Mouse (Mus musculus): Measurements from ENCODE around the gene Palm.
"Not testable (repeated sequence)": the region's sequence is repeated elsewhere in the genome, so short reads cannot be mapped to it uniquely, and the experiment has no call there.

Gene Palm

GRCm38 (mm10) chr10:79793051-79793737 lies at the start of gene Palm:
Gene Palm (plus strand): TSS chr10:79793572.
- peak; percentile 61 for DNase-seq (ENCODE audit: low read depth, low spot score)

GRCm38 (mm10) chr10:79743650-79744365 lies 49.6 kb upstream of the Palm start:
- DNase-seq (ENCODE audit: low read depth, low spot score) = no peak

- no peak for DNase-seq (ENCODE audit: low read depth, low spot score)
These were observed 48.0 kb upstream of the Palm start for GRCm38 (mm10) chr10:79745411-79745810.

GRCm38 (mm10) chr10:79745898-79746773 lies 47.2 kb upstream of the Palm start, which contains the start of gene Polrmt:
Gene Polrmt (minus strand): TSS chr10:79746581.
- DNase-seq (ENCODE audit: low read depth, low spot score) = peak; percentile 99

DNA sequence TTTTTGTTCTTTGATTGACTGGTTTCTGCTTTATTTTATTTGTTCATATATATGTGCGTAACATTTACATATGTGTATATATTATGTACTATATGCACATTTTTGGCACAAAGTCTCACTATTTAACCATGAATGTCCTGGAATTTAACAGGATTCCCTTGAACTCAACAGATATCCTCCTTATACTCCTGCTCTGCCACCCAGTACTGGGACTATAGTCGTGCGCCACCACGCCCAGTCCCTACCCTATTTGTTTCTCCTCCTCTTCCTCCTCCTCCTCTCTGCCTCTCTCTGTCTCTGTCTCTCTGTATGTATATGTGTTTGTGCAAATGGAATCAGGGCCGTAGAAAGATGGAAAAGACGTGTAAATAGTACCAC lies 46.6 kb upstream of the Palm start:
- no peak for DNase-seq (ENCODE audit: low read depth, low spot score)

DNA sequence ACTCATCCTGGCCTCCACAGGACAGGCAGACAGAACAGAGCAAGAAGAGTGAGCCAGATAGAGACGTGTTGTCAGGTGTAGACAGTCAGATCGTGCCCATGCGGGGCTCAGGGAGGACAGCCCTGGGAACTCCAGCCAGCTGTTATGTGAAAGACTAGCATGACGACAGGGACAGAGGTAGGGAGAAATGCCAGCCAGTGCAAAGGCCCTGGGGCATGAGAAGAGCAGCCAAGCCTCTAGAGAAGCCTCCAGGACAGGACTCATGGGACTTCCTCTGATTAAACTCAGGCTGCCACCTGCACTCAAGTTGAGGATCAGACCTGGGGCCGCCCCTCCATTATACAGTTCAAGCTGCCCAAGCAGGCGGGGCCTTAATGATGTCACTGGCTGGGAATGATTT lies 44.9 kb upstream of the Palm start:
- no peak for DNase-seq (ENCODE audit: low read depth, low spot score)

DNA sequence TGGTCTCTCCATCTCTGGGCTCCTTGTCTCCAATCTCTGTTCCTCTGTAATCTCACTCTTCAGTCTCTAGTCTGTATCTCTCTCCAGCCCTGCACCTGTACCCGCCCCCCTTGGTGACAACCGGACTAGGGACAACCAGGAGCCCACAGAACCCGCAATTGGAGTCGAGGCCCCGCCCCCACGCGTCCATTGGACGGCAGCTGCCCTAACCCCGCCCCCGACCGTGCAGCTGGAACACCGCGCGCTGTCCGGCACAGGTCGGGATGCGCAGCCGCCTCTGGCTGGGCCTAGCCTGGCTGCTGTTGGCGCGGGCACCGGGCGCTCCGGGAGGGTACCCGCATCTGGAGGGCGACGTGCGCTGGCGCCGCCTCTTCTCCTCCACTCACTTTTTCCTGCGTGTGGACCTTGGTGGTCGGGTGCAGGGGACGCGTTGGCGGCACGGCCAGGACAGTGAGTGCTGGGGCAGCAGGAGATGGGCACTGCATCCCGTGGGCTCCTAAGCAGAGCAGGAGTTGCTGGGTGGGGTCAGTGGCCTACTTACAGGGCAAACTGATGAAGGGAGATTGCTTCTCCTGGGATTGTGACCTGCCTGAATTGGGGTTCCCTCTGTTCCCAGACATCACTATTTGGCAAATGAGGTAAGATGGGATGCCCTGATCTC lies 38.4 kb upstream of the Palm start, which contains the start of gene Fgf22:
TSS of gene Fgf22 (plus strand) at position 221 of the 661 bp plus-strand sequence.
- peak; percentile 87 for DNase-seq (ENCODE audit: low read depth, low spot score)

DNA sequence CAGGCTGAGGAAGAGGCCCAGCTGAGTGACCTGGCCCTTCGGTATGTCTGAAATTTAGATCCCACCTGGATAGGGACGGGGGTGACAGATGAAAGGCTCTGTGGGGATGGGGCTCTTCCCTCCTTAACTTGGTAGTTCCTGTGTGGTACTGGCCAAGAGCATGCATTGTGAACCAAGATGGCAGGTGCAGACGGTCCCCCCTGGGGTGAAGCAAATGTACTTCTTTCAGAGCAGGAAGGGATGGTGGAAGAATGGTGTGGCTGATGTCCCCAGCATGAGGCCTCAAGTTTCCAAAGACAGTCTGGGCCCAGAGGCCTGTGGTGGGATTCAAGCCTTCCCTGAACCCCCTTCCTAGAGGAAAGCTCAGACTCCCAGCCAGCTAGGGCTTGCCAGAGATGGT lies 37.5 kb upstream of the Palm start:
- peak; percentile 57 for DNase-seq (ENCODE audit: low read depth, low spot score)

DNA sequence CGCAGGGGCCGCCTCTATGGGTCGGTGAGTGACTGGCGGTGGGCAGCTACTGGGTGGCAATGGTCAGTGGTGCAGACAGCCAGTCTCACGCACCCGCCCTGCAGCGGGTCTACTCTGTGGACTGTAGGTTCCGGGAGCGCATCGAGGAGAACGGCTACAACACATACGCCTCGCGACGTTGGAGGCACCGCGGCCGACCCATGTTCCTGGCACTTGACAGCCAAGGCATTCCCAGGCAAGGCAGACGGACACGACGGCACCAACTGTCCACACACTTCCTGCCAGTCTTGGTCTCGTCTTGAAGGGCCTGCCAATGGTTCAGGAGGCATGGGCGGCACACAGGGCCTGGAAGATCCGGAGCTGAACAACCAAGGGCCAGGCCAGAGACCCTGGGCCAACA lies 36.7 kb upstream of the Palm start:
- DNase-seq (ENCODE audit: low read depth, low spot score) = no peak

GRCm38 (mm10) chr10:79759675-79760074 lies 33.7 kb upstream of the Palm start:
- DNase-seq (ENCODE audit: low read depth, low spot score) = not testable (repeated sequence)

DNA sequence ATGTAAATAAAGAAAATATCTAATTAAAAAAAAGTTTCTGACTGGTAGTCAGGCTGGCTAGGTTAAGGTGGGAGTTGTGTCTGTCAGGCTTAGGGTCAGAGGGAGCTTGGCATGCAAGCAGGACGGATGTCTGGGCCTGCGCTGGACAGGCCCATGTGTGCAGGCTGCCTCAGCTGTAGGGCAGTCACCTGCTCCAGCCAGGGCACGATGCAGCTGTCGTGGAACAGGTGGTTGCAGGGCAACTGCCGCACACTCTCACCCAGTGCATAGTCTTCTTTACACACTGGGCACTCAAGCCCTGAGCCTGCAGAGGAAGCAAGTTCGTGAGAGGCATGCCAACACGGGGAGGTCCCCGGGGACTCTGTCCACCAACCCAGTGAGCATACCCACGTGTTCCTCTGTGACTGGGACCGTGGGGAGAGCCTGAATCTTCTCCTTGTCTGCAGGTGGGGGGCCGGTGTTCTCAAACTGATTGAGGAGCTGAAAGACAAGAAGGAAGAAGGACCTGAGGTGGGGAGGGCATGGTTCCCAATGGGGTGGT lies 32.7 kb upstream of the Palm start:
- DNase-seq (ENCODE audit: low read depth, low spot score) = no peak

DNA sequence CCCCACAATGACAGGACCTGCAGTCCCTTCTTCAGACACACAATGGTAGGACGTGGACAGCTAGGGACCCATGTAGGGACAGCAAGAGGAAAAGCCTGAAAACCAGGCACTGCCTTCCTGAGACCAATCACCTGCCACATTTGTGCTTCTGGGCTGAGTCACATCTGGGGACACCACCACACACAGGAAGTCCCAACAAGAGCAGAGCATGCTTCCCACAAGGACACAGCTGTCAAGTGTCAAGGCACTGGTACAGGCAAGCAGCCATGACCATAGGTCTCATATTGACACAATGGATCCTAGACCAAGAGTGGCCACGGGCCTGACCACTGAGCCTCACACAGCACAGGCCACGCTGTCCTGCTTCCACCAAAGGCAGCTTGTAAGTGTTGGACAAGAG lies 30.5 kb upstream of the Palm start:
- no peak for DNase-seq (ENCODE audit: low read depth, low spot score)

DNA sequence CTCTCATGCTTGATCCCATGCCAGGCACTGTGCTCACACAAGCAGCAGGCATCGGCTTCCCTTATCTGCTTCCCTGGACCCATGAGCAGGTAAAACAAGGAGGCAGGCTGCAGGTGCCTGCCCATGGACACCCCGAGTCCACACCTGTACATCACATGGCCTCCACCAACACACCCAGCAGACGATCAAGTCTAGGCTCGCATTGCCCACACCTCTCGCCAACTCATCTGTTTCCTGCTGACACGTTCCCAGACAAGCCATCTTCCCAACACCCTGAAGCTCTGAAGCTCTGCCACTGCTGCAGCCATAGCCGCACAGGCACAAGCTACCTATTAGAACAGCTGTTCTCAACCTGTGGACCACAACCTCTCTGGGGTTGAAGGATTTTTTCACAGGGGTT lies 29.1 kb upstream of the Palm start:
- DNase-seq (ENCODE audit: low read depth, low spot score) = no peak

DNA sequence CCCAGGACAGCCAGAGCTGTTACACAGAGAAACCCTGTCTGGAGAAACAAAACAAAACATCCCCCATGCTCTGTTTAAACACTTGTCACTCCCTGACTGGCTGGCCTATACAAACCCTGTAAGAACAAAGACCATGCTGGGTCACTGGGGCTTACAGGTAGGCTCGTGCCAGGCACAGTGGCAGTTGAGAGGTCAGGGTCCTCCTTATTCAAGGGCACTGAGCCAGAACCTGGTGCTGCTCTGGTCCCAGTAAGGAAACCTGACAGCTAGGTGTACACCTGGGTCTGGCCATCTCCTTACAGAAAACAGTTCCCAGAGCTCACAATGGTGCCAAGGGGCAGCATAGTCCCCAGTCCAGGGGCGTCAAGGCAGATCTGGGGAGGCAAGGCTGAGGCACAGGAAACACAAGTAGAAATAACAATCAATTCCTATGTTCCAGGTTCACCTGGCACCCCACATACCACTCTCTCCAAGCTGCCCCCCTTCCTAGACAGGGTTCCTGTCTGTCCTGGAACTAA lies 28.1 kb upstream of the Palm start:
- no peak for DNase-seq (ENCODE audit: low read depth, low spot score)

- no peak for DNase-seq (ENCODE audit: low read depth, low spot score)
These were observed 27.3 kb upstream of the Palm start for GRCm38 (mm10) chr10:79766001-79766507.

DNA sequence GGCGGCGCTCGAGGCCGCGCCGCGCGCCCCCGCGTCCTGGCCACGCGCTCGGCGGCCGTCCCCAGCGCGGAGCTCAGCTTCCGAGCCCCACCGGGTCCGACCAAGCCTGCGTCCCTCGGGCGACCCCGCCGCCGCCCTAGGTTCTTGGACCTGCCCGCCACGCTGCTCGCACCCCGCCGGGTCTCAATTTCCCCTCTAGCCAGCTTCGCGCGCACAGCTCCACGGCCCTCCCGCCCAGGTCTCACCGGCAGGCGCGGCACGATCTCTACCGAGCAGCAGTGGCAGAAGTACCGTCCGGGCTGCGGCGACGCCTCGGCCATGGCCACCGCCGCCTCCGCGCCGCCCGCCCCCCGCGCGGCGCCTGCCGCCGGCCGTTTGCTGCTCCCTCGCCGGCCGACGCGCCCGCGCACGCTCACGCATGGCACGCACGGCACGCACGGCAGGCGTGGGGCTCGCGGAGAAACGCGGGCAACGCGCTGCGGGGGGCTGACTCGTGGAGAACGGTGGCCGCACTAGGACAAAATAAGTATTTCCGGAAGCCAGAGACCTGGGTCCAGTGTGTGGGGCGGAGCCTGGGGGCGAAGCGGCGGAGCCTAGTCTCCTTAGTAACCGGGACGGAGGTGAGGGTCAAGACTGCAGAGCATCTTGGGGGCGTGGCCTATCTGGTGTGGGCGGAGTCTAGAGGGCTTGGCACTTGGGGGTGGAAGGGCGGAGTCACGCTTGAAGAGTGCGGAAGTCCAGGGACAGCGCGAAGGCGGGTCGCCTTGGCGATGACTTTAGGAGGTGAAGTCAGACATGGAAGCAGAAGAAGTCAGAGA lies 26.7 kb upstream of the Palm start, which contains the start of gene Rnf126:
TSS of gene Rnf126 (minus strand) at position 445 of the 818 bp plus-strand sequence.
- DNase-seq (ENCODE audit: low read depth, low spot score) = peak; percentile 100

GRCm38 (mm10) chr10:79767372-79768244 lies 25.8 kb upstream of the Palm start:
- DNase-seq (ENCODE audit: low read depth, low spot score) = peak; percentile 97

GRCm38 (mm10) chr10:79768400-79768799 lies 25.0 kb upstream of the Palm start:
- DNase-seq (ENCODE audit: low read depth, low spot score) = peak; percentile 83

- no peak for DNase-seq (ENCODE audit: low read depth, low spot score)
These were observed 24.0 kb upstream of the Palm start for GRCm38 (mm10) chr10:79769329-79769728.

All from R1 (cell line).